Mouse (Mus musculus) myocyte (in vitro differentiated cells): ENCODE data around the gene Snx5.

Experiments
- CEBPB ChIP-seq: IDR thresholded peaks from 2 replicates; pipeline ENCODE4 v1.6.1; 2011; ENCODE audit warnings: mild to moderate bottlenecking, moderate library complexity; ENCODE audit not compliant: poor library complexity, insufficient read depth, severe bottlenecking
- E2F4 ChIP-seq: IDR thresholded peaks from one replicate; pipeline ENCODE4 v1.6.1; 2011; ENCODE audit warnings: mild to moderate bottlenecking, control low read depth, moderate library complexity; ENCODE audit not compliant: insufficient read depth
- MAX ChIP-seq: IDR thresholded peaks from one replicate; pipeline ENCODE4 v1.6.1; 2011; ENCODE audit warnings: low read depth, mild to moderate bottlenecking, control low read depth
- MYOD1 ChIP-seq, 3 experiments: IDR thresholded peaks; one replicate each; pipeline ENCODE4 v1.6.1; 2011; ENCODE audit warnings: control low read depth in 2 of 3, low read depth in 2 of 3, mild to moderate bottlenecking in 2 of 3, moderate library complexity in 1 of 3; ENCODE audit not compliant: insufficient read length in 2 of 3, control insufficient read depth in 1 of 3
- MYOG ChIP-seq, 3 experiments: IDR thresholded peaks; one replicate each; pipeline ENCODE4 v1.6.1; 2011; ENCODE audit warnings: control low read depth in 2 of 3, low read depth in 2 of 3, mild to moderate bottlenecking in 2 of 3; ENCODE audit not compliant: insufficient read length in 2 of 3, control insufficient read depth in 1 of 3, insufficient read depth in 1 of 3
- POLR2A ChIP-seq: IDR thresholded peaks from one replicate; pipeline ENCODE4 v1.6.1; 2011; ENCODE audit warnings: low read depth, mild to moderate bottlenecking, control low read depth, moderate library complexity; ENCODE audit not compliant: insufficient read length
- POLR2AphosphoS2 ChIP-seq: IDR thresholded peaks from one replicate; pipeline ENCODE4 v1.6.1; 2011; ENCODE audit warnings: low read depth, control low read depth; ENCODE audit not compliant: insufficient read length
- REST ChIP-seq: IDR thresholded peaks from one replicate; pipeline ENCODE4 v1.6.1; 2011; ENCODE audit warnings: mild to moderate bottlenecking, control low read depth, moderate library complexity; ENCODE audit not compliant: insufficient read depth, insufficient read length
- TCF12 ChIP-seq: IDR thresholded peaks from one replicate; pipeline ENCODE4 v1.6.1; 2011; ENCODE audit warnings: mild to moderate bottlenecking, control low read depth; ENCODE audit not compliant: poor library complexity, insufficient read depth, severe bottlenecking

- TF ChIP-seq MYOD1 (IDR thresholded peaks at IDR 0.05; ENCODE audit: control insufficient read depth in 1 of 3, insufficient read length in 2 of 3, low read depth in 2 of 3) (no peak), MAX (no peak), E2F4 (no peak), POLR2A (no peak), POLR2AphosphoS2 (no peak), REST (no peak), CEBPB (no peak), TCF12 (no peak), MYOG (IDR thresholded peaks at IDR 0.05; ENCODE audit: control insufficient read depth in 1 of 3, insufficient read depth in 1 of 3, insufficient read length in 2 of 3, low read depth in 2 of 3) (no peak)
These were observed 40.7 kb upstream of the Snx5 start for GRCm38 (mm10) chr2:144311372-144311771.
